Mouse (Mus musculus): ENCODE measurements around the gene Ubald1. TPM values are rescaled to one million over a fixed set of nuclear protein-coding genes. Genes with fewer than 3 reads are reported as not detected.
A peak's percentile ranks its signal among the peaks of the same experiment; 100 is the strongest.

Gene Ubald1
- total and polyA plus RNA-seq, 3 experiments: 9.6 to 53.7 (median 11.6) TPM

GRCm38 (mm10) chr16:4881400-4882351, 1.6 kb upstream of the Ubald1 start:
- no peaks in the 10 kb centered on the region for H3K9me3 ChIP-seq (replicated peaks; ENCODE audit: low read length)
- no peak overlapping the region for H3K27ac ChIP-seq (ENCODE audit: insufficient read depth, low read depth)
- peaks cover 18 to 39% of the 10 kb centered on the region in 2 experiments for H3K4me1 ChIP-seq (ENCODE audit: control insufficient read depth in 1 of 2, insufficient read depth in 2 of 2)
- dilution Hi-C loops (cut with MboI; ENCODE audit: extremely low pct_ligation_motif_present, extremely low pct_unique_long_range_greater_than_20kb, low sequenced_read_pairs): no loop called here
- H3K36me3 ChIP-seq (replicated peaks in 1 of 2; ENCODE audit: control insufficient read depth in 1 of 2, insufficient read depth in 1 of 2, low read length in 1 of 2): peaks cover 0 to 14% of the 10 kb centered on the region in 2 experiments
- no peaks in the 10 kb centered on the region for H3K27me3 ChIP-seq (replicated peaks)
- TF ChIP-seq MEF2A (IDR thresholded peaks at IDR 0.05; ENCODE audit: borderline replicate concordance, low read depth, low read length) (no peak), CTCF (conservative IDR thresholded peaks at IDR 0.05 in 1 of 2, IDR thresholded peaks at IDR 0.05 in 1 of 2; ENCODE audit: low read depth in 2 of 2, low read length in 2 of 2) (no peak), POLR2A (IDR thresholded peaks at IDR 0.05; ENCODE audit: low read depth, low read length) (no peak), ELF1 (IDR thresholded peaks at IDR 0.05; ENCODE audit: low read depth, low read length) (no peak), HCFC1 (IDR thresholded peaks at IDR 0.05; ENCODE audit: low read depth, low read length) (no peak), JUND (conservative IDR thresholded peaks at IDR 0.05; ENCODE audit: low read depth, low read length) (no peak), MYC (IDR thresholded peaks at IDR 0.05; ENCODE audit: low read depth, low read length) (no peak), MXI1 (IDR thresholded peaks at IDR 0.05; ENCODE audit: low read depth, low read length) (peak; percentile 43; the same call in 1 of the 2 replicates), JUN (IDR thresholded peaks at IDR 0.05; ENCODE audit: insufficient read depth, low read depth, low read length) (no peak)
- peak overlapping the region; percentile 89 for H3K4me2 ChIP-seq (ENCODE audit: insufficient read depth, low read depth, poor library complexity, severe bottlenecking)
- DNase-seq (ENCODE audit: extremely low read depth): no peak
- H3K4me3 ChIP-seq (replicated peaks in 1 of 3; ENCODE audit: low read depth in 2 of 3, low read length in 2 of 3, poor library complexity in 1 of 3): peak overlapping the region in 2 of 3 experiments; percentile 10 to 72
- peak overlapping the region; percentile 89; the same call in 1 of the 2 replicates for H3K9ac ChIP-seq (ENCODE audit: insufficient read depth, low read depth)
- H3K79me2 ChIP-seq (replicated peaks; ENCODE audit: control insufficient read depth, extremely low read depth, insufficient read depth, poor library complexity, severe bottlenecking): peaks cover 20% of the 10 kb centered on the region
- in situ Hi-C loops (cut with MboI; ENCODE audit: low pct_ligation_motif_present, low pct_unique_long_range_greater_than_20kb, low sequenced_read_pairs): no loop called here

GRCm38 (mm10) chr16:4879708-4880124, 399 bp downstream of the Ubald1 start:
- dilution Hi-C loops (cut with MboI; ENCODE audit: extremely low pct_ligation_motif_present, extremely low pct_unique_long_range_greater_than_20kb, low sequenced_read_pairs): no loop called here
- Histone ChIP-seq H3K79me2 (replicated peaks; ENCODE audit: control insufficient read depth, extremely low read depth, insufficient read depth, poor library complexity, severe bottlenecking) (peaks cover 20% of the 10 kb centered on the region), H3K27ac (ENCODE audit: insufficient read depth, low read depth) (peak overlapping the region; percentile 76), H3K27me3 (replicated peaks) (no peaks in the 10 kb centered on the region), H3K9ac (ENCODE audit: insufficient read depth, low read depth) (peak overlapping the region; percentile 79), H3K4me1 (ENCODE audit: control insufficient read depth in 1 of 2, insufficient read depth in 2 of 2) (peaks cover 12 to 28% of the 10 kb centered on the region in 2 experiments), H3K4me3 (replicated peaks in 1 of 3; ENCODE audit: low read depth in 2 of 3, low read length in 2 of 3, poor library complexity in 1 of 3) (peak overlapping the region; percentile 65 to 86 (median 83)), H3K4me2 (ENCODE audit: insufficient read depth, low read depth, poor library complexity, severe bottlenecking) (peak overlapping the region; percentile 33; the same call in 1 of the 2 replicates), H3K36me3 (replicated peaks in 1 of 2; ENCODE audit: control insufficient read depth in 1 of 2, insufficient read depth in 1 of 2, low read length in 1 of 2) (peaks cover 18 to 33% of the 10 kb centered on the region in 2 experiments), H3K9me3 (replicated peaks; ENCODE audit: low read length) (no peaks in the 10 kb centered on the region)
- DNase-seq (ENCODE audit: extremely low read depth): peak; percentile 83
- in situ Hi-C loops (cut with MboI; ENCODE audit: low pct_ligation_motif_present, low pct_unique_long_range_greater_than_20kb, low sequenced_read_pairs): no loop called here
- TF ChIP-seq MEF2A (IDR thresholded peaks at IDR 0.05; ENCODE audit: borderline replicate concordance, low read depth, low read length) (0 out of 2 replicates have a peak, but pooled peaks have one; percentile 44), POLR2A (IDR thresholded peaks at IDR 0.05; ENCODE audit: low read depth, low read length) (peak; percentile 50), MYC (IDR thresholded peaks at IDR 0.05; ENCODE audit: low read depth, low read length) (no peak), BHLHE40 (IDR thresholded peaks at IDR 0.05; ENCODE audit: low read depth, low read length) (peak; percentile 57), IRF4 (IDR thresholded peaks at IDR 0.05; ENCODE audit: low read depth, low read length) (peak; percentile 76; the same call in 1 of the 2 replicates), JUN (IDR thresholded peaks at IDR 0.05; ENCODE audit: insufficient read depth, low read depth, low read length) (no peak), SIN3A (IDR thresholded peaks at IDR 0.05; ENCODE audit: low read length) (peak; percentile 93; the same call in 1 of the 2 replicates), NELFE (IDR thresholded peaks at IDR 0.05; ENCODE audit: low read depth, low read length) (peak; percentile 75), GABPA (IDR thresholded peaks at IDR 0.05; ENCODE audit: insufficient replicate concordance, low read depth, low read length) (no peak; the same call in 1 of the 2 replicates), TBP (conservative IDR thresholded peaks at IDR 0.05; ENCODE audit: low read depth, low read length) (no peak), HCFC1 (IDR thresholded peaks at IDR 0.05; ENCODE audit: low read depth, low read length) (peak; percentile 94), MAFK (IDR thresholded peaks at IDR 0.05; ENCODE audit: insufficient replicate concordance, low read length) (no peak; the same call in 1 of the 2 replicates), MAZ (IDR thresholded peaks at IDR 0.05; ENCODE audit: low read depth, low read length) (peak; percentile 57), ZKSCAN1 (IDR thresholded peaks at IDR 0.05; ENCODE audit: borderline replicate concordance, low read depth, low read length) (no peak), EP300 (IDR thresholded peaks at IDR 0.05; ENCODE audit: low read length) (no peak), E2F4 (IDR thresholded peaks at IDR 0.05; ENCODE audit: insufficient replicate concordance, low read depth, low read length) (0 out of 2 replicates have a peak, but pooled peaks have one; percentile 49), CTCF (conservative IDR thresholded peaks at IDR 0.05 in 1 of 2, IDR thresholded peaks at IDR 0.05 in 1 of 2; ENCODE audit: low read depth in 2 of 2, low read length in 2 of 2) (peak in 1 of 2 experiments; percentile 64; a peak in 2 of 4 replicates), SMC3 (IDR thresholded peaks at IDR 0.05; ENCODE audit: low read depth, low read length) (peak; percentile 48), ZMIZ1 (IDR thresholded peaks at IDR 0.05; ENCODE audit: low read depth, low read length) (peak; percentile 73), TCF12 (IDR thresholded peaks at IDR 0.05; ENCODE audit: low read depth, low read length) (peak; percentile 75), CHD2 (IDR thresholded peaks at IDR 0.05; ENCODE audit: low read length) (no peak), ELF1 (IDR thresholded peaks at IDR 0.05; ENCODE audit: low read depth, low read length) (peak; percentile 76), USF1 (IDR thresholded peaks at IDR 0.05; ENCODE audit: low read depth, low read length) (no peak), KAT2A (IDR thresholded peaks at IDR 0.05; ENCODE audit: insufficient replicate concordance, low read length) (peak; percentile 92; the same call in 1 of the 2 replicates), JUND (conservative IDR thresholded peaks at IDR 0.05; ENCODE audit: low read depth, low read length) (no peak), MXI1 (IDR thresholded peaks at IDR 0.05; ENCODE audit: low read depth, low read length) (0 out of 2 replicates have a peak, but pooled peaks have one; percentile 25), USF2 (conservative IDR thresholded peaks at IDR 0.05; ENCODE audit: low read depth, low read length) (no peak)
